Mouse (Mus musculus) urinary bladder, postnatal 36 days (tissue): ENCODE results near the gene Gm48551.

ENCODE experiments used
- DNase-seq, 2 experiments: peaks; one replicate each; pipeline ENCODE4 v3.0.0; 2022; ENCODE audit warnings: low spot score in 2 of 2, mixed read lengths in 1 of 2

Gm48551 gene

GRCm38 (mm10) chr10:81356991-81357844 lies 27.0 kb upstream of the Gm48551 start, which contains the start of gene Mfsd12:
Gene Mfsd12 (plus strand): TSS chr10:81357491.
- DNase-seq, result peak; percentile 78 to 90

- no peak for DNase-seq
Observed at GRCm38 (mm10) chr10:81358209-81358608, 26.1 kb upstream of the Gm48551 start.

GRCm38 (mm10) chr10:81358841-81359240 lies 25.4 kb upstream of the Gm48551 start:
- DNase-seq, result no peak

GRCm38 (mm10) chr10:81360721-81361120 lies 23.5 kb upstream of the Gm48551 start:
- DNase-seq, result no peak

GRCm38 (mm10) chr10:81362336-81362949 lies 21.8 kb upstream of the Gm48551 start:
- DNase-seq, result no peak

GRCm38 (mm10) chr10:81363436-81364346 lies 20.6 kb upstream of the Gm48551 start:
- DNase-seq, result no peak

- no peak for DNase-seq
Observed at GRCm38 (mm10) chr10:81364666-81365065, 19.6 kb upstream of the Gm48551 start.

- no peak for DNase-seq
Observed at GRCm38 (mm10) chr10:81365073-81365472, 19.2 kb upstream of the Gm48551 start.

GRCm38 (mm10) chr10:81365672-81366476 lies 18.4 kb upstream of the Gm48551 start, which contains the start of gene 4930404N11Rik:
Gene 4930404N11Rik (minus strand): TSS chr10:81365816.
- no peak for DNase-seq

GRCm38 (mm10) chr10:81366477-81367206 lies 17.6 kb upstream of the Gm48551 start:
- DNase-seq, result no peak

- no peak for DNase-seq
Observed at GRCm38 (mm10) chr10:81367207-81367495, 17.1 kb upstream of the Gm48551 start.

- no peak for DNase-seq
Observed at GRCm38 (mm10) chr10:81375322-81375721, 8.9 kb upstream of the Gm48551 start.

GRCm38 (mm10) chr10:81376561-81377361 lies 7.5 kb upstream of the Gm48551 start:
- no peak for DNase-seq

GRCm38 (mm10) chr10:81377362-81377664 lies 7.0 kb upstream of the Gm48551 start:
- no peak for DNase-seq

GRCm38 (mm10) chr10:81377793-81378552 lies 6.3 kb upstream of the Gm48551 start, which contains the start of gene Fzr1:
Gene Fzr1 (minus strand): TSS chr10:81378516.
- DNase-seq, result no peak

- peak; percentile 100 for DNase-seq
Observed at GRCm38 (mm10) chr10:81378553-81379182, 5.6 kb upstream of the Gm48551 start.

GRCm38 (mm10) chr10:81379183-81379553 lies 5.1 kb upstream of the Gm48551 start:
- no peak for DNase-seq

GRCm38 (mm10) chr10:81379809-81380378 lies 4.4 kb upstream of the Gm48551 start:
- DNase-seq, result no peak
